Mouse (Mus musculus): Measurements from ENCODE around the gene Esp34. TPM values are rescaled to one million over a fixed set of nuclear protein-coding genes. Genes with fewer than 3 reads are reported as not detected.

The Esp34 gene
- polyA plus RNA-seq (2015; fragmentation: Nextera tagmentation; extraction: Ambion mirVana), result not detected in 2 replicates

DNA sequence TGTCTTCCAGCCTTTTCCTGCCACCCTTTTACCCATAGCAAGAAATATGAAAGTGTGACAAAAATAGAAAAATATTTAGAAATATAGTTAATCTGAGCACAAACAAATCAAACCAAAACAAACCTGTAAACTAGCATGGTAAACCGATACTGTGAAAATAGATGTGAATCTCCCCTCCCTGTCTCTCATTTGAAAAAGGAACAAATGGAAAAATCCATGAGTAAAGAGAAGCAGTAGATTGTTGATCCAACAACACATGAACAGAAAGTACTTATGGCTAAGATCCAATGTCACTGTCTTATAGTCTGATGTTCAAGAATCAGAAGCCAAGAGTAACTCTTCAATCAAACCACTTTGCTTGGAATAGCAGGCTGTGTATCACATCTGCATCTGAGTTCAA lies at the start of gene Esp34:
Esp34 (plus strand) TSS at position 301 of the 400 bp plus-strand sequence.
- H3K4me3 ChIP-seq, result no peak within 1 kb of the TSS
- H3K36me3 ChIP-seq, result no peaks in the 10 kb centered on the region
- H3K4me1 ChIP-seq, result no peaks in the 10 kb centered on the region
- peaks cover 10% of the 10 kb centered on the region for H3K9me3 ChIP-seq
- no peak within 1 kb of the TSS for H3K27ac ChIP-seq (replicated peaks)
- no peaks in the 10 kb centered on the region for H3K27me3 ChIP-seq (replicated peaks)
- no peak within 1 kb of the TSS for H3K9ac ChIP-seq
- 75% methylated on average over 1 of the region's 1 CpGs for WGBS
- no peak within 1 kb of the TSS for H3K4me2 ChIP-seq
- ATAC-seq (ENCODE audit: extremely low read depth, insufficient number of reproducible peaks, low FRiP score, low TSS enrichment), result no peak

DNA sequence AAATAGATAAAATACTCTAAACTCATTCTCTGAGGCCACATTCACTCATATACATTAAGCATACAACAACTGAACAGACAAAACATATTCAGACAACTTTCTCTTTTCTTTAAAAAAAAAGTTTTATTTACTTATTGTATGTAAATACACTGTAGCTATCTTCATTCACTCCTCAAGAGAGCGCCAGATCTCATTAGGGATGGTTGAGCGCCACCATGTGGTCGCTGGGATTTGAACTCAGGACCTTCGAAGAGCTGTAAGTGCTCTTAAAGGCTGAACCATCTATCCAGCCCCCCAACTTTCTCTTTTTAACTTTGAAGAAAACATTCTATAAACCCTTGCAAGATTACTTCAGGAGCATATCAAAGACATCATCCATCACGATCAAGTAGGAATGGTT lies 8.5 kb downstream of the Esp34 start:
- Histone ChIP-seq H3K4me3 (no peak overlapping the region), H3K9ac (no peak overlapping the region), H3K36me3 (no peaks in the 10 kb centered on the region), H3K27ac (replicated peaks) (no peak overlapping the region), H3K4me2 (no peak overlapping the region), H3K27me3 (replicated peaks) (no peaks in the 10 kb centered on the region), H3K9me3 (peaks cover 18% of the 10 kb centered on the region), H3K4me1 (no peaks in the 10 kb centered on the region)
- ATAC-seq (ENCODE audit: extremely low read depth, insufficient number of reproducible peaks, low FRiP score, low TSS enrichment), result no peak
- 63% methylated on average over 5 of the region's 5 CpGs for WGBS

Other genes starting within 250 kb of the Esp34 start
- not detected in 2 replicates for gene Olfr137, start 246.6 kb upstream of the Esp34 start, polyA plus RNA-seq (2015; fragmentation: Nextera tagmentation; extraction: Ambion mirVana)
- gene Olfr136, start 224.4 kb upstream of the Esp34 start, polyA plus RNA-seq (2015; fragmentation: Nextera tagmentation; extraction: Ambion mirVana), result not detected in 2 replicates
- not detected in 2 replicates for gene Esp36, start 134.0 kb upstream of the Esp34 start, polyA plus RNA-seq (2015; fragmentation: Nextera tagmentation; extraction: Ambion mirVana)
- gene Esp31, start 85.3 kb downstream of the Esp34 start, polyA plus RNA-seq (2015; fragmentation: Nextera tagmentation; extraction: Ambion mirVana), result not detected in 2 replicates

Data from heart, embryonic 13.5 days (tissue).